Mouse (Mus musculus): ENCODE results near the gene Fthl17d. TPM values are rescaled to one million over a fixed set of nuclear protein-coding genes. Genes with fewer than 3 reads are reported as not detected.

Gene Fthl17d
- not detected in 2 replicates for polyA plus RNA-seq (2012; rRNA removed; ENCODE audit: low replicate concordance)

GRCm38 (mm10) chrX:8986655-8987054 is at the start of gene Fthl17d:
Gene Fthl17d, minus strand, starts transcription at chrX:8986755.

GRCm38 (mm10) chrX:9033193-9033592 is 46.6 kb upstream of the Fthl17d start, which contains the start of gene Fthl17e:
Gene Fthl17e, plus strand, starts transcription at chrX:9033493.

GRCm38 (mm10) chrX:8976459-8976858 is 10.1 kb downstream of the Fthl17d start, which contains the start of gene Fthl17c:
Gene Fthl17c, minus strand, starts transcription at chrX:8976559.

GRCm38 (mm10) chrX:8962875-8963274 is 23.7 kb downstream of the Fthl17d start, which contains the start of gene Fthl17b:
Gene Fthl17b, minus strand, starts transcription at chrX:8962975.

Other genes with a start within 250 kb of the Fthl17d start
- gene Ssx9, start 238.3 kb downstream of the Fthl17d start, polyA plus RNA-seq (2012; rRNA removed; ENCODE audit: low replicate concordance), result not detected in 2 replicates
- gene Ssxb5, start 183.1 kb downstream of the Fthl17d start, polyA plus RNA-seq (2012; rRNA removed; ENCODE audit: low replicate concordance), result not detected in 2 replicates
- not detected in 2 replicates for gene Gm6592, start 142.8 kb downstream of the Fthl17d start, polyA plus RNA-seq (2012; rRNA removed; ENCODE audit: low replicate concordance)
- gene Gm5751, start 112.5 kb downstream of the Fthl17d start, polyA plus RNA-seq (2012; rRNA removed; ENCODE audit: low replicate concordance), result not detected in 2 replicates
- gene B630019K06Rik, start 94.4 kb downstream of the Fthl17d start, polyA plus RNA-seq (2012; rRNA removed; ENCODE audit: low replicate concordance), result 1.5 and 1.9 TPM in 2 replicates
- not detected in 2 replicates for gene Fthl17b, start 23.8 kb downstream of the Fthl17d start, polyA plus RNA-seq (2012; rRNA removed; ENCODE audit: low replicate concordance)
- not detected in 2 replicates for gene Fthl17c, start 10.2 kb downstream of the Fthl17d start, polyA plus RNA-seq (2012; rRNA removed; ENCODE audit: low replicate concordance)
- not detected in 2 replicates for gene Fthl17e, start 46.7 kb upstream of the Fthl17d start, polyA plus RNA-seq (2012; rRNA removed; ENCODE audit: low replicate concordance)
- not detected in 2 replicates for gene Fthl17f, start 76.3 kb upstream of the Fthl17d start, polyA plus RNA-seq (2012; rRNA removed; ENCODE audit: low replicate concordance)
- gene 4930402K13Rik, start 117.8 kb upstream of the Fthl17d start, polyA plus RNA-seq (2012; rRNA removed; ENCODE audit: low replicate concordance), result not detected in 2 replicates
- 0.02 and 0.15 TPM in 2 replicates for gene Lancl3, start 213.1 kb upstream of the Fthl17d start, polyA plus RNA-seq (2012; rRNA removed; ENCODE audit: low replicate concordance)